Mouse (Mus musculus) kidney, adult 2 months (tissue): ENCODE results near the gene Gm11595. TPM values are rescaled to one million over a fixed set of nuclear protein-coding genes. Genes with fewer than 3 reads are reported as not detected.
A peak's percentile ranks its signal among the peaks of the same experiment; 100 is the strongest.

ENCODE experiments used
- DNase-seq: peaks from one replicate; pipeline ENCODE4 v3.0.0; 2021
- H3K27ac ChIP-seq: fragments of 200-500 bp; 2 replicates; pipeline ENCODE4 v1.5.1; 2012; ENCODE audit warnings: low read depth, low read length, control low read depth, inconsistent platforms; ENCODE audit not compliant: insufficient read depth
- H3K27me3 ChIP-seq: fragments of 200-500 bp; replicated peaks from 2 replicates; pipeline ENCODE4 v1.6.1; 2012; ENCODE audit warnings: mild to moderate bottlenecking, moderate library complexity, low read length, inconsistent platforms; ENCODE audit not compliant: control insufficient read depth, insufficient read depth
- H3K36me3 ChIP-seq: fragments of 200-500 bp; 2 replicates; pipeline ENCODE4 v1.6.1; 2012; ENCODE audit warnings: mild to moderate bottlenecking, moderate library complexity, low read length, inconsistent platforms; ENCODE audit not compliant: control insufficient read depth, insufficient read depth
- H3K4me1 ChIP-seq: fragments of 200-500 bp; 2 replicates; pipeline ENCODE4 v1.6.1; 2011; ENCODE audit warnings: low read length; ENCODE audit not compliant: control insufficient read depth, insufficient read depth
- H3K4me3 ChIP-seq: fragments of 200-500 bp; 2 replicates; pipeline ENCODE4 v1.5.1; 2011; ENCODE audit warnings: mild to moderate bottlenecking, low read depth, low read length, control low read depth; ENCODE audit not compliant: insufficient read depth
- CTCF ChIP-seq: fragments of 200-500 bp; conservative IDR thresholded peaks from 2 replicates; pipeline ENCODE4 v1.5.1; 2011; ENCODE audit warnings: low read depth, mild to moderate bottlenecking, control low read depth, low read length, moderate library complexity, mixed read lengths; ENCODE audit not compliant: insufficient read depth, insufficient read length
- POLR2A ChIP-seq: fragments of 200-500 bp; IDR thresholded peaks from one replicate; pipeline ENCODE4 v1.6.1; 2011; ENCODE audit warnings: low read depth, low read length, control low read depth
- WGBS: fragments of 180-500 bp; shearing (Covaris S2); methylation state at CpG from one replicate; pipeline ENCODE4 v1.1.7; 2018; 5-methylcytosine and 5-hydroxymethylcytosine counted together
- polyA plus RNA-seq: library from polyadenylated mRNA; depleted of rRNA; stranded (reverse); fragments of >200 nt; gene quantifications from 2 replicates; pipeline ENCODE4 v1.2.3, GENCODE M21; 2012; rRNA removed

The Gm11595 gene
- polyA plus RNA-seq, 1 experiment: not detected

GRCm38 (mm10) chr11:99778401-99778800, 5.7 kb upstream of the Gm11595 start:
- TF ChIP-seq CTCF (no peak), POLR2A (no peak)
- DNase-seq: peak; percentile 39
- Histone ChIP-seq H3K4me3 (no peak overlapping the region), H3K4me1 (no peaks in the 10 kb centered on the region), H3K27ac (no peak overlapping the region), H3K36me3 (no peaks in the 10 kb centered on the region), H3K27me3 (no peaks in the 10 kb centered on the region; the same call in 1 of the 2 replicates)
- WGBS: 66% methylated on average over 7 of the region's 7 CpGs

- Histone ChIP-seq H3K27me3 (no peaks in the 10 kb centered on the region), H3K4me3 (no peak overlapping the region), H3K27ac (no peak overlapping the region), H3K36me3 (no peaks in the 10 kb centered on the region), H3K4me1 (no peaks in the 10 kb centered on the region)
- TF ChIP-seq CTCF (no peak), POLR2A (no peak)
- 67% methylated on average over 2 of the region's 2 CpGs for WGBS
- no peak for DNase-seq
Observed at GRCm38 (mm10) chr11:99768410-99768809, 4.3 kb downstream of the Gm11595 start.

GRCm38 (mm10) chr11:99758877-99759276, 13.8 kb downstream of the Gm11595 start:
- no peaks in the 10 kb centered on the region for H3K4me1 ChIP-seq
- no peak overlapping the region for H3K4me3 ChIP-seq
- H3K27ac ChIP-seq: no peak overlapping the region
- H3K27me3 ChIP-seq: no peaks in the 10 kb centered on the region
- WGBS: 83% methylated on average over 1 of the region's 1 CpGs
- no peak for DNase-seq
- TF ChIP-seq POLR2A: no peak
- no peak for TF ChIP-seq CTCF
- H3K36me3 ChIP-seq: no peaks in the 10 kb centered on the region

GRCm38 (mm10) chr11:99743985-99744384, 28.7 kb downstream of the Gm11595 start:
- H3K36me3 ChIP-seq: no peaks in the 10 kb centered on the region
- 55% methylated on average over 3 of the region's 3 CpGs for WGBS
- H3K4me1 ChIP-seq: no peaks in the 10 kb centered on the region
- TF ChIP-seq CTCF: no peak
- TF ChIP-seq POLR2A: no peak
- H3K4me3 ChIP-seq: no peak overlapping the region
- H3K27ac ChIP-seq: no peak overlapping the region
- DNase-seq: peak; percentile 15
- no peaks in the 10 kb centered on the region for H3K27me3 ChIP-seq

- H3K4me1 ChIP-seq: no peaks in the 10 kb centered on the region
- no peak for DNase-seq
- TF ChIP-seq POLR2A: no peak
- no peak for TF ChIP-seq CTCF
- 54% methylated on average over 2 of the region's 2 CpGs for WGBS
- H3K36me3 ChIP-seq: no peaks in the 10 kb centered on the region
- H3K27ac ChIP-seq: no peak within 1 kb of the TSS
- H3K4me3 ChIP-seq: no peak within 1 kb of the TSS
- no peaks in the 10 kb centered on the region for H3K27me3 ChIP-seq
Observed at GRCm38 (mm10) chr11:99734190-99734589, 38.5 kb downstream of the Gm11595 start, which contains the start of gene Gm14180. Gm14180 (minus strand) TSS chr11:99734290.

- no peak for DNase-seq
- Histone ChIP-seq H3K4me1 (no peaks in the 10 kb centered on the region), H3K36me3 (no peaks in the 10 kb centered on the region), H3K4me3 (no peak overlapping the region), H3K27me3 (no peaks in the 10 kb centered on the region; the same call in 1 of the 2 replicates), H3K27ac (no peak overlapping the region)
- 71% methylated on average over 2 of the region's 2 CpGs for WGBS
- no peak for TF ChIP-seq CTCF
- TF ChIP-seq POLR2A: no peak
Observed at GRCm38 (mm10) chr11:99724061-99724460, 48.7 kb downstream of the Gm11595 start.

Other genes starting within 250 kb of the Gm11595 start
- gene Krt40, start 229.8 kb downstream of the Gm11595 start, polyA plus RNA-seq: not detected in 2 replicates
- not detected in 2 replicates for gene Krtap3-3, start 222.0 kb downstream of the Gm11595 start, polyA plus RNA-seq
- gene Krtap3-2, start 216.1 kb downstream of the Gm11595 start, polyA plus RNA-seq: not detected in 2 replicates
- gene Gm11939, start 213.4 kb downstream of the Gm11595 start, polyA plus RNA-seq: not detected in 2 replicates
- not detected in 2 replicates for gene Krtap3-1, start 206.3 kb downstream of the Gm11595 start, polyA plus RNA-seq
- gene Krtap1-5, start 191.9 kb downstream of the Gm11595 start, polyA plus RNA-seq: not detected in 2 replicates
- not detected in 2 replicates for gene Krtap1-4, start 189.3 kb downstream of the Gm11595 start, polyA plus RNA-seq
- gene Krtap1-3, start 181.6 kb downstream of the Gm11595 start, polyA plus RNA-seq: not detected in 2 replicates
- gene Krtap9-3, start 174.8 kb downstream of the Gm11595 start, polyA plus RNA-seq: not detected in 2 replicates
- not detected in 2 replicates for gene Gm11938, start 169.6 kb downstream of the Gm11595 start, polyA plus RNA-seq
- not detected in 2 replicates for gene Gm11937, start 162.7 kb downstream of the Gm11595 start, polyA plus RNA-seq
- gene Krtap2-4, start 158.1 kb downstream of the Gm11595 start, polyA plus RNA-seq: not detected in 2 replicates
- not detected in 2 replicates for gene Gm11562, start 152.5 kb downstream of the Gm11595 start, polyA plus RNA-seq
- gene Krtap4-1, start 144.7 kb downstream of the Gm11595 start, polyA plus RNA-seq: not detected in 2 replicates
- not detected in 2 replicates for gene Krtap4-2, start 137.8 kb downstream of the Gm11595 start, polyA plus RNA-seq
- not detected in 2 replicates for gene Krtap4-7, start 128.8 kb downstream of the Gm11595 start, polyA plus RNA-seq
- gene Gm11555, start 122.7 kb downstream of the Gm11595 start, polyA plus RNA-seq: not detected in 2 replicates
- gene Gm11563, start 114.0 kb downstream of the Gm11595 start, polyA plus RNA-seq: not detected in 2 replicates
- not detected in 2 replicates for gene Krtap4-6, start 107.0 kb downstream of the Gm11595 start, polyA plus RNA-seq
- gene Gm14190, start 82.2 kb downstream of the Gm11595 start, polyA plus RNA-seq: not detected in 2 replicates
- not detected in 2 replicates for gene Gm14180, start 38.6 kb downstream of the Gm11595 start, polyA plus RNA-seq
- not detected in 2 replicates for gene Krtap4-8, start 7.8 kb upstream of the Gm11595 start, polyA plus RNA-seq
- gene Krtap4-9, start 12.3 kb upstream of the Gm11595 start, polyA plus RNA-seq: not detected in 2 replicates
- not detected in 2 replicates for gene Gm11596, start 20.6 kb upstream of the Gm11595 start, polyA plus RNA-seq
- not detected in 2 replicates for gene Gm11569, start 26.0 kb upstream of the Gm11595 start, polyA plus RNA-seq
- gene Gm11554, start 31.5 kb upstream of the Gm11595 start, polyA plus RNA-seq: not detected in 2 replicates
- gene Krtap4-13, start 37.0 kb upstream of the Gm11595 start, polyA plus RNA-seq: not detected in 2 replicates
- gene Gm11564, start 42.8 kb upstream of the Gm11595 start, polyA plus RNA-seq: not detected in 2 replicates
- not detected in 2 replicates for gene 2300003K06Rik, start 65.2 kb upstream of the Gm11595 start, polyA plus RNA-seq
- not detected in 2 replicates for gene Krtap4-16, start 78.7 kb upstream of the Gm11595 start, polyA plus RNA-seq
- gene Gm11568, start 85.0 kb upstream of the Gm11595 start, polyA plus RNA-seq: not detected in 2 replicates
- gene Gm11559, start 91.6 kb upstream of the Gm11595 start, polyA plus RNA-seq: not detected in 2 replicates
- not detected in 2 replicates for gene Krtap9-1, start 100.5 kb upstream of the Gm11595 start, polyA plus RNA-seq
- not detected in 2 replicates for gene Gm11567, start 106.3 kb upstream of the Gm11595 start, polyA plus RNA-seq
- not detected in 2 replicates for gene Krtap31-1, start 135.0 kb upstream of the Gm11595 start, polyA plus RNA-seq
- not detected in 2 replicates for gene Gm11565, start 141.8 kb upstream of the Gm11595 start, polyA plus RNA-seq
- not detected in 2 replicates for gene Krtap31-2, start 163.4 kb upstream of the Gm11595 start, polyA plus RNA-seq
- gene Krtap9-5, start 175.6 kb upstream of the Gm11595 start, polyA plus RNA-seq: not detected in 2 replicates
- not detected in 2 replicates for gene Krtap29-1, start 206.1 kb upstream of the Gm11595 start, polyA plus RNA-seq
- gene Krtap16-1, start 213.7 kb upstream of the Gm11595 start, polyA plus RNA-seq: not detected in 2 replicates
- gene Krtap17-1, start 221.1 kb upstream of the Gm11595 start, polyA plus RNA-seq: not detected in 2 replicates
- not detected in 2 replicates for gene Krt33a, start 243.3 kb upstream of the Gm11595 start, polyA plus RNA-seq